Mouse (Mus musculus): Measurements from ENCODE around the gene Dennd1a.

Gene Dennd1a

GRCm38 (mm10) chr2:38048996-38049395 lies 238.2 kb downstream of the Dennd1a start:
- no peak for DNase-seq (ENCODE audit: low spot score in 2 of 2)

GRCm38 (mm10) chr2:38045286-38045685 lies 241.9 kb downstream of the Dennd1a start:
- no peak for DNase-seq (ENCODE audit: low spot score in 2 of 2)

DNA sequence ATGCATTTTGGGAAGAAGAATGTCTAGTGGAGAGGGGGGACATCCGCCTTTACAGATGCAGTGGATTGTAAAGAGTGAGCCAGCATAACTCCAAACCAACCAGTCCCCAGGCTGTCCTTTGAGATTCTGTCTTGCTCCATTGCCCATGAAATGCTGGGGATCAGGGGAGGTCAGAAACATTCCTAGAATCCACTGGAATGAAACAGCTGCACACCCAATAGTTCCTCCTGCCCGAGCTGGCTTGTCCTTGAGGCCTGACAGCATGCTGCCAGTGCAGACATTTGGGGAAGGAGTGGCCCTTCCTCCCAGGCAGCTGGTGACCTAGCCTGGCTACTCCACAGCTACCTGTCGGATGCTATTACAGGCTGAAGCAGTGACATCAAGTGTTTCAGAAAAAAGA lies 246.3 kb downstream of the Dennd1a start:
- no peak for DNase-seq (ENCODE audit: low spot score in 2 of 2)

GRCm38 (mm10) chr2:38039621-38040020 lies 247.6 kb downstream of the Dennd1a start:
- no peak for DNase-seq (ENCODE audit: low spot score in 2 of 2)

- no peak for DNase-seq (ENCODE audit: low spot score in 2 of 2)
Measured at GRCm38 (mm10) chr2:38028317-38028716, 258.9 kb downstream of the Dennd1a start.

- no peak for DNase-seq (ENCODE audit: low spot score in 2 of 2)
Measured at GRCm38 (mm10) chr2:38025615-38026014, 261.6 kb downstream of the Dennd1a start.

- no peak for DNase-seq (ENCODE audit: low spot score in 2 of 2)
Measured at GRCm38 (mm10) chr2:38023741-38024130, 263.5 kb downstream of the Dennd1a start.

- no peak for DNase-seq (ENCODE audit: low spot score in 2 of 2)
Measured at GRCm38 (mm10) chr2:38023054-38023740, 264.0 kb downstream of the Dennd1a start.

- no peak for DNase-seq (ENCODE audit: low spot score in 2 of 2)
Measured at GRCm38 (mm10) chr2:38021166-38021565, 266.0 kb downstream of the Dennd1a start.

GRCm38 (mm10) chr2:38014702-38015101 lies 272.5 kb downstream of the Dennd1a start:
- no peak for DNase-seq (ENCODE audit: low spot score in 2 of 2)

- DNase-seq (ENCODE audit: low spot score in 2 of 2), result no peak
Measured at GRCm38 (mm10) chr2:38013839-38014365, 273.3 kb downstream of the Dennd1a start.

- DNase-seq (ENCODE audit: low spot score in 2 of 2), result no peak
Measured at GRCm38 (mm10) chr2:38007238-38007637, 280.0 kb downstream of the Dennd1a start.

DNA sequence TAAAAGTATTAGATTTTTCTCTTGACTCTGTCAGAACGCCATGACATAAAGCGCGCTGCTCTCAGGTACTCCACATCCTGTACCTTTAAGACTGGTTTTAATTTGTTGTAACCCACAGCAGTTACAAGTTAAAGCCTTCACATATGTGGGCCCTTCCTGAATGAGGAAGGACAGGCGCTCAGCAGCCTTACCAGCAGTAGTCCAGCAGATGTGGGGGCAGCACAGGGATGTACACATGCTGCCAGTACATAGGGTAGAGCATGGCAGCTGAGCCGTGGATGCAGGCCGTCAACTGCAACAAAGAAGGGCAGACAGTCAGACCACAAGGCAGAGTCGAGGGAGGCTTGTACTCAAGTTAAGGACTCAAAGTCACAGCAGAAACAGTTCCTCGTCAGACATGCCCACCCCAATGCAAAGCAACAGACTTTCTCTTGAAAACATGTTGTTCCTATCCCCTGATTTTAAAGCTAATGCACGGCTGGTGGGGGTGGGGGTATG lies 284.0 kb downstream of the Dennd1a start:
- no peak for DNase-seq (ENCODE audit: low spot score in 2 of 2)

DNA sequence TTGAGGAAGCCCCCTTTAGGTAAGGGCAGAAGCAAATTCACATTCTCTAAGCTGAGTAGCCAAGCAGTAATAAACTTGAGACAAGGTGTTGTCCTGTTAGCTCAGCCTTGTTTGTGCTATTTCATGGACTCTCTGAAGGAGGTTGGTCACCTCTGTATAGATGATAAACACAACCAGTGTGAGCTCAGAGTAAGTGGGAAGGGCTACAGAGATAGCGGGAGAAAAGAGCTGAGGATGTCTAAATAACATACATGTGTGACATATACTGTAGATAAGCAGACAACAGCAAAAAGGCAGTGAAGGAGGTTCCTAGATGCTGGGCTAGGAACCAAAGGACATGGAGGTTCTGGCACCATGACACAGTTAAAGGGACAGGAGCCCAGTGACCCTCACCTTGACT lies 286.2 kb downstream of the Dennd1a start:
- DNase-seq (ENCODE audit: low spot score in 2 of 2), result no peak

GRCm38 (mm10) chr2:37997966-37998365 lies 289.2 kb downstream of the Dennd1a start:
- DNase-seq (ENCODE audit: low spot score in 2 of 2), result no peak

DNA sequence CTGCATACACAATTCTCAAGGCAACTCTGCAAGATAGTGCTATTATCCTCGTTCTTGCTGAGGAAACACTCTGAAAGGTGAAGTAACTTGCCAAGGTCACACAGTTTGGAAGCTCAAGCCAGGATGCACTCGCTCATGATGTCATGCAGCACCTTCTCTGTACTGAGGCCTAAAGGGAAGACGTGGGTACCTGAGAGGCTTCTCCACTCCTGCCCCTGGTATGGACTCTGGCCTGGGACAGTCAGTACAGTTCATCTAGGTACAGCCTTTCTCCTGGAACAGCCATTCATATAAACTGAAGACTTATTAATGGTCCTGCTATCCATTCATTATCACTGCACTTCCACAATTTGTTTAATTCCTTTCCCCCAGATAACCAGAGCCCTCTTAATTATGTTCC lies 298.1 kb downstream of the Dennd1a start:
- DNase-seq (ENCODE audit: low spot score in 2 of 2), result no peak

- DNase-seq (ENCODE audit: low spot score in 2 of 2), result no peak
Measured at GRCm38 (mm10) chr2:37988301-37988700, 298.9 kb downstream of the Dennd1a start.

DNA sequence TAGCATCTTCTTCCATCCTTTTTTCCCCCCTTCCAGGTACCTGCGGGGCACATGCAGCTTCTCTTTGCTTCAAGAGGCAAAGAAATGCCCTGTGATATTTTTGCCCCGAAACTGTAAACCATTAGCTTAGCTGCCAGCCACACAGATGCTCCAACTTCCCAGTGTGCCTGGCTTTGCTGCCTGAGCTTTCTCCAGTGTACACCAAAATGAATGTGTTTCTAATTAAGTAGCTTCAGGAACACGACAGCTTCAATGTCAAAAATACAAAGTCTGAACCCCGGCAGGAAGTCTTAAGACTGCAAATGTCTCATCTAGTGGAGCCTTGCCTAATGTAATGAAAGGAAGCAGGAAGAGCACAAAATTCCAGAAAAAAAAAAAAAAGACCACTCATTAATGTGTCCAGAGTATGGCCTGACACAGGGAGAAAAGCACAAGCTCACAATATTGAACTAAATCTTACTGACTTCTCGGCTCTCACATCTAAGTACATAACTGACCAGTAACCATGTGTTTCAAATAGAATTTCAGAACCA lies 301.4 kb downstream of the Dennd1a start:
- no peak for DNase-seq (ENCODE audit: low spot score in 2 of 2)

GRCm38 (mm10) chr2:37982714-37983113 lies 304.5 kb downstream of the Dennd1a start:
- no peak for DNase-seq (ENCODE audit: low spot score in 2 of 2)

DNA sequence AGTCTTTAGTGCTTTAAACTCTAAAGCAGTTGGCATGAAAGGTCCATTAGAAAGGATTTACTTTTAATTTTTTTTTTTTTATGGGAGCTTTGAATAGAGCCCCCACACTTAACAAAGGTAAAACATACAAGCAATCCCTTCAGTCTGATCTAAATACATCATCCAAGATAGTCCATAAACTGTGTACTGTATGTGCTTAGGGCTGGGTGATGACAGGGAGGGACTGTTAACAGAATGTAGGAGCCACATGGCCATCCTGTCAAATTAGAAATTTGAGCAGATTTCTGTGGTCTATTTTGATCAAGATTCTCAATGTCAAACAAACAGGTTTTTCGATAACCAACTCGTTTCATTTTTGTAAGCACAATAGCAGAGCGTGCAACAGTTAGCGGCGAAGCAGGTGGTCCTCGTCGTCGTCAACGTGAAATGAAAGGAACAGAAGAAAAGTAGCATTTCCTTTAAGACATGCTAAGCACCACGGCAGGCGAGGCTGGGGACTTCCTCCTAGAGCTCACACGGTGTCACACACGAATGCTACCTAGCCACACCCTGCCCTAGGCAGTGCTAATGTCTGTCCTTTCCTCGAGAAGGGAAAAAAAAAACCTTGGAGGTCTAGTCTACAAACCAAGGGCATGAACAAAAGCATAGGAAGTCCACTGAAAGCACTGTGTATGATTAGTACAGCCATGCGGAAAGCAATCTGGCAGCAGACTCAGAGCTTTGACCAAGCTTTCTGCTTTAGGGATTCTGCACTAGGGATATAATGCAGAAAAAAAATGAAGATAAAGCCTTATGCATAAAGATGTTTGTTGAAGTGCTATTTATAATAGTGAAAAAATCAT lies 305.4 kb downstream of the Dennd1a start:
- DNase-seq (ENCODE audit: low spot score in 2 of 2), result peak; percentile 7 to 33

DNA sequence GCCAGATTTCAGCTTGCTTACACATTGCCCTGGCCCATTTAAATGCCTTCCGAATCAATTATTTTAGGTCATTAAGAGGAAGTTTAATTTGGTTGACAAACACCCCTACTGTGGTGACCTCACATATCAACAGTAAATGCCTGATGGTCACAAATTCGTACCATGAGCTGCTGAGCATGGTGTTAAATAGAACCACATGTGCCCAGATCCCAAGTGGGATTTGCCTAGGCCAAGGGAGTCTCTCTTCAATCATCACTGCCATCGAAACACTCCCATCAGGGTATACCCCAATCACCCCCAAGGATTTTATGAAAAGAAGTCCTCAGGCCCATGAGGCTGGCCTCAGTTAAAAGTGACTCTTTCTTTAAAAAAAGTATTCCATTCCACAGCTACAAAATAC lies 313.0 kb downstream of the Dennd1a start:
- no peak for DNase-seq (ENCODE audit: low spot score in 2 of 2)

DNA sequence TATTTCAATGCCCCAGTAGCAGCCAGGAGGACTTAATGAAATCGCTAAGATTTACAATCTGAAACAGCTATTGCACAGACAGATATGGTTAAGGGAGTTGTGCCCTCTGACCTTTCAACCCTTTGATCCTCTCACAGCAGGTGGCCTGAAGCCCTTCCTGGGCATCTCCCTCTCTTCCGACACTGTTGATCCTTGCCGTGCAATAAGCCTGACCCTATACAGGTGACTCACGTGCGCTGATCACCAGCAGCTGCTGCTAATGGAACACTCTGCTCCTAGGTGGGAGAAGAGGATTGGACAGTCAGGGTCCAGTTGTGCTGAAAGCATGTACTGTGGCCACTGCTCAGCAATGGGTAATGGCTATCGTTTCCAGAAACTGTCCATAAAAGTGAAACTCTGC lies 314.6 kb downstream of the Dennd1a start:
- no peak for DNase-seq (ENCODE audit: low spot score in 2 of 2)

Measured in thymus, postnatal 10 days (tissue).